In the genomic region with DNA sequence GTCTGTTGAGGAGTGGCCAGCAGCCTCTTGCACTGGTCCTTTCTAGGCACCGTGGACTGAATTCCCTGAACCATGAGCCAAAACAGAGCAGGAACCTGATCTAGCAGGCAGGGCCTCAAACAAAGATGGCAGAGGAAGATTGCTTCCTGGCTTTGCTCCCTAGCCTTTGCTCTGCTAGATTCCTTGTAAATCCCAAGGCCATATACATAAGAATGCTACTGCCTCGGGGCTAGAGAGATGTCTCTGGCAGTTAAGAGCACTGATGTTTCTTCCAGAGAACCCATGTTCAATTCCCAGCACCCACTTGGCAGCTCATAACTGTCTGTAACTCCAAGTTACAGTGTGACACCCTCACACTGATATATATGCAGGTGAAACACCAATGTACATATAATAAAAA, we compare ENCODE assay signal across 33 mouse cellular contexts.
"Had no signal": no experiment of that assay in that cellular context is flagged by ENCODE, and none has a peak within 500 bp of the region (broad histone marks: within the 10 kb centered on the region; RNA-seq: fewer than 3 reads in every experiment).

No protein-coding gene starts in this region.

- H3K36me3 ChIP-seq: heart, embryonic 12.5 days; heart, embryonic 13.5 days; heart, embryonic 15.5 days; hindbrain, embryonic 10.5 days; hindbrain, embryonic 12.5 days; hindbrain, embryonic 13.5 days; hindbrain, embryonic 15.5 days; intestine, embryonic 15.5 days; kidney, embryonic 15.5 days had no signal

- H3K27ac ChIP-seq: heart, embryonic 13.5 days; heart, embryonic 15.5 days; hindbrain, embryonic 10.5 days; hindbrain, embryonic 12.5 days; hindbrain, embryonic 13.5 days; hindbrain, embryonic 14.5 days; hindbrain, embryonic 15.5 days; hindbrain, postnatal 0 days; intestine, embryonic 15.5 days; kidney, embryonic 15.5 days; kidney, postnatal 0 days; layer of hippocampus, adult 2 months; left cerebral cortex, adult 2 months had no signal

- ATAC-seq: hindbrain, embryonic 16.5 days; hindbrain, postnatal 0 days; intestine, embryonic 15.5 days; intestine, embryonic 16.5 days; intestine, postnatal 0 days had no signal

- H3K9ac ChIP-seq: heart, embryonic 12.5 days; heart, embryonic 13.5 days; heart, embryonic 15.5 days; hindbrain, embryonic 12.5 days; hindbrain, embryonic 13.5 days; hindbrain, embryonic 14.5 days; hindbrain, embryonic 15.5 days; intestine, embryonic 15.5 days; kidney, embryonic 15.5 days had no signal

- H3K4me1 ChIP-seq: heart, embryonic 12.5 days; heart, embryonic 13.5 days; heart, embryonic 15.5 days; hindbrain, embryonic 10.5 days; hindbrain, embryonic 12.5 days; hindbrain, embryonic 13.5 days; hindbrain, embryonic 15.5 days; intestine, embryonic 15.5 days; kidney, embryonic 15.5 days had no signal

- DNase-seq: heart, postnatal 10 days; heart, postnatal 14 days; heart, postnatal 36 days; heart, postnatal 4 days; kidney, adult 11 months; kidney, adult 18-20 months; kidney, adult 2 months; kidney, adult 8-10 months; kidney, adult 9 months; kidney, postnatal 10 days; kidney, postnatal 14 days; kidney, postnatal 25 days; kidney, postnatal 36 days; kidney, postnatal 4 days; layer of hippocampus, adult 9-11 months; layer of hippocampus, postnatal 36 days had no signal

- H3K4me3 ChIP-seq: heart, embryonic 12.5 days; heart, embryonic 13.5 days; heart, embryonic 15.5 days; hindbrain, embryonic 10.5 days; hindbrain, embryonic 12.5 days; hindbrain, embryonic 13.5 days; hindbrain, embryonic 15.5 days; intestine, embryonic 15.5 days; kidney, embryonic 15.5 days; layer of hippocampus, adult 2 months; left cerebral cortex, adult 2 months had no signal

- H3K9me3 ChIP-seq: heart, embryonic 12.5 days; heart, embryonic 13.5 days; heart, embryonic 15.5 days; hindbrain, embryonic 10.5 days; hindbrain, embryonic 12.5 days; hindbrain, embryonic 13.5 days; hindbrain, embryonic 15.5 days; intestine, embryonic 15.5 days; kidney, embryonic 15.5 days had no signal
